Mouse (Mus musculus): ENCODE results near the gene Tram2. TPM values are rescaled to one million over a fixed set of nuclear protein-coding genes. Genes with fewer than 3 reads are reported as not detected.

Tram2 gene
- 8.6 and 9.4 TPM in 2 replicates for polyA plus RNA-seq (2015; fragmentation: Nextera tagmentation; extraction: Ambion mirVana)

GRCm38 (mm10) chr1:21079217-21079773 is at the start of gene Tram2:
Gene Tram2, minus strand, starts transcription at chr1:21079229.
- WGBS: 0% methylated on average over 46 of the region's 52 CpGs
- peak within 1 kb of the TSS; percentile 70 for H3K9ac ChIP-seq
- H3K4me2 ChIP-seq: peak within 1 kb of the TSS; percentile 65
- H3K9me3 ChIP-seq (replicated peaks): no peaks in the 10 kb centered on the region
- H3K4me1 ChIP-seq: peaks cover 43% of the 10 kb centered on the region
- H3K27me3 ChIP-seq: no peaks in the 10 kb centered on the region
- H3K4me3 ChIP-seq (replicated peaks): peak within 1 kb of the TSS; percentile 57
- ATAC-seq (replicated peaks; ENCODE audit: low FRiP score): peak; percentile 91
- H3K36me3 ChIP-seq: no peaks in the 10 kb centered on the region
- H3K27ac ChIP-seq: peak within 1 kb of the TSS; percentile 95

- Histone ChIP-seq H3K36me3 (no peaks in the 10 kb centered on the region), H3K9me3 (replicated peaks) (no peaks in the 10 kb centered on the region), H3K27ac (no peak overlapping the region), H3K4me3 (replicated peaks) (no peak overlapping the region), H3K27me3 (no peaks in the 10 kb centered on the region), H3K9ac (no peak overlapping the region), H3K4me1 (no peaks in the 10 kb centered on the region), H3K4me2 (no peak overlapping the region)
- 41% methylated on average over 14 of the region's 14 CpGs for WGBS
- peak; percentile 71 for ATAC-seq (replicated peaks; ENCODE audit: low FRiP score)
Observed at GRCm38 (mm10) chr1:21124713-21125336, 45.8 kb upstream of the Tram2 start.

- Histone ChIP-seq H3K4me2 (no peak overlapping the region), H3K9ac (no peak overlapping the region), H3K36me3 (no peaks in the 10 kb centered on the region), H3K4me1 (peaks cover 19% of the 10 kb centered on the region), H3K27ac (no peak overlapping the region), H3K9me3 (replicated peaks) (no peaks in the 10 kb centered on the region), H3K27me3 (no peaks in the 10 kb centered on the region), H3K4me3 (replicated peaks) (no peak overlapping the region)
- ATAC-seq (replicated peaks; ENCODE audit: low FRiP score): no peak
- 86% methylated on average over 4 of the region's 4 CpGs for WGBS
Observed at GRCm38 (mm10) chr1:21103784-21104183, 24.8 kb upstream of the Tram2 start.

- H3K9ac ChIP-seq: no peak overlapping the region
- peak overlapping the region; percentile 40 for H3K4me2 ChIP-seq
Observed at GRCm38 (mm10) chr1:21101221-21102006, 22.4 kb upstream of the Tram2 start.

GRCm38 (mm10) chr1:21100726-21101125 is 21.7 kb upstream of the Tram2 start:
- no peaks in the 10 kb centered on the region for H3K36me3 ChIP-seq
- no peak overlapping the region for H3K4me3 ChIP-seq (replicated peaks)
- peaks cover 19% of the 10 kb centered on the region for H3K4me1 ChIP-seq
- no peak for ATAC-seq (replicated peaks; ENCODE audit: low FRiP score)
- H3K9me3 ChIP-seq (replicated peaks): no peaks in the 10 kb centered on the region
- WGBS: 75% methylated on average over 4 of the region's 4 CpGs
- peak overlapping the region; percentile 74; the same call in 1 of the 2 replicates for H3K27ac ChIP-seq
- H3K27me3 ChIP-seq: no peaks in the 10 kb centered on the region
- no peak overlapping the region for H3K9ac ChIP-seq
- no peak overlapping the region for H3K4me2 ChIP-seq

More at GRCm38 (mm10) chr1:21101221-21102006, 22.4 kb upstream of the Tram2 start:
- H3K4me3 ChIP-seq (replicated peaks): 0 out of 2 replicates have a peak overlapping the region, but pooled peaks have one; percentile 7
- peak; percentile 87 for ATAC-seq (replicated peaks; ENCODE audit: low FRiP score)
- H3K4me1 ChIP-seq: peaks cover 19% of the 10 kb centered on the region
- peak overlapping the region; percentile 74 for H3K27ac ChIP-seq
- 8% methylated on average over 15 of the region's 15 CpGs for WGBS
- H3K9me3 ChIP-seq (replicated peaks): no peaks in the 10 kb centered on the region
- H3K36me3 ChIP-seq: no peaks in the 10 kb centered on the region
- H3K27me3 ChIP-seq: no peaks in the 10 kb centered on the region

GRCm38 (mm10) chr1:21097001-21097989 is 18.3 kb upstream of the Tram2 start:
- 85% methylated on average over 23 of the region's 23 CpGs for WGBS
- no peak overlapping the region for H3K9ac ChIP-seq

GRCm38 (mm10) chr1:21094644-21095215 is 15.7 kb upstream of the Tram2 start:
- H3K27ac ChIP-seq: no peak overlapping the region
- 57% methylated on average over 4 of the region's 4 CpGs for WGBS
- H3K9me3 ChIP-seq (replicated peaks): no peaks in the 10 kb centered on the region
- H3K4me1 ChIP-seq: 0 out of 2 replicates have a peak, but pooled peaks cover under 1% of the 10 kb centered on the region
- H3K9ac ChIP-seq: no peak overlapping the region
- no peak overlapping the region for H3K4me2 ChIP-seq
- ATAC-seq (replicated peaks; ENCODE audit: low FRiP score): no peak
- H3K4me3 ChIP-seq (replicated peaks): no peak overlapping the region
- no peaks in the 10 kb centered on the region for H3K36me3 ChIP-seq
- no peaks in the 10 kb centered on the region for H3K27me3 ChIP-seq

More at GRCm38 (mm10) chr1:21097001-21097989, 18.3 kb upstream of the Tram2 start:
- Histone ChIP-seq H3K27ac (no peak overlapping the region), H3K27me3 (no peaks in the 10 kb centered on the region), H3K4me2 (no peak overlapping the region), H3K36me3 (no peaks in the 10 kb centered on the region), H3K9me3 (replicated peaks) (no peaks in the 10 kb centered on the region), H3K4me3 (replicated peaks) (no peak overlapping the region), H3K4me1 (peaks cover 14% of the 10 kb centered on the region)
- ATAC-seq (replicated peaks; ENCODE audit: low FRiP score): no peak

- Histone ChIP-seq H3K9me3 (replicated peaks) (no peaks in the 10 kb centered on the region), H3K27me3 (no peaks in the 10 kb centered on the region), H3K36me3 (no peaks in the 10 kb centered on the region), H3K9ac (no peak overlapping the region), H3K4me1 (0 out of 2 replicates have a peak, but pooled peaks cover 4% of the 10 kb centered on the region), H3K4me3 (replicated peaks) (no peak overlapping the region), H3K4me2 (no peak overlapping the region), H3K27ac (peak overlapping the region; percentile 59)
- 59% methylated on average over 6 of the region's 6 CpGs for WGBS
- ATAC-seq (replicated peaks; ENCODE audit: low FRiP score): no peak
Observed at GRCm38 (mm10) chr1:21089661-21090117, 10.7 kb upstream of the Tram2 start.

GRCm38 (mm10) chr1:21086291-21086690 is 7.3 kb upstream of the Tram2 start:
- 0 out of 2 replicates have a peak, but pooled peaks cover 4% of the 10 kb centered on the region for H3K4me1 ChIP-seq
- no peak overlapping the region for H3K27ac ChIP-seq
- H3K9me3 ChIP-seq (replicated peaks): no peaks in the 10 kb centered on the region
- no peak overlapping the region for H3K4me2 ChIP-seq
- H3K27me3 ChIP-seq: no peaks in the 10 kb centered on the region
- no peak for ATAC-seq (replicated peaks; ENCODE audit: low FRiP score)
- no peak overlapping the region for H3K4me3 ChIP-seq (replicated peaks)
- 83% methylated on average over 5 of the region's 5 CpGs for WGBS
- H3K9ac ChIP-seq: no peak overlapping the region
- H3K36me3 ChIP-seq: no peaks in the 10 kb centered on the region

GRCm38 (mm10) chr1:21084661-21085060 is 5.6 kb upstream of the Tram2 start:
- WGBS: 77% methylated on average over 2 of the region's 2 CpGs
- no peaks in the 10 kb centered on the region for H3K9me3 ChIP-seq (replicated peaks)
- 0 out of 2 replicates have a peak, but pooled peaks cover 2% of the 10 kb centered on the region for H3K4me1 ChIP-seq
- no peak overlapping the region for H3K27ac ChIP-seq
- no peak overlapping the region for H3K9ac ChIP-seq
- H3K27me3 ChIP-seq: no peaks in the 10 kb centered on the region
- no peak for ATAC-seq (replicated peaks; ENCODE audit: low FRiP score)
- no peak overlapping the region for H3K4me2 ChIP-seq
- no peak overlapping the region for H3K4me3 ChIP-seq (replicated peaks)
- H3K36me3 ChIP-seq: no peaks in the 10 kb centered on the region

- Histone ChIP-seq H3K9me3 (replicated peaks) (no peaks in the 10 kb centered on the region), H3K27me3 (no peaks in the 10 kb centered on the region), H3K4me3 (replicated peaks) (no peak overlapping the region), H3K27ac (no peak overlapping the region), H3K9ac (no peak overlapping the region), H3K4me2 (no peak overlapping the region), H3K36me3 (no peaks in the 10 kb centered on the region), H3K4me1 (peaks cover 32% of the 10 kb centered on the region)
- no peak for ATAC-seq (replicated peaks; ENCODE audit: low FRiP score)
- WGBS: 88% methylated on average over 12 of the region's 12 CpGs
Observed at GRCm38 (mm10) chr1:21080362-21080761, 1.3 kb upstream of the Tram2 start.
